Mouse (Mus musculus) E14TG2a.4 (cell line): ENCODE measurements around the gene Birc2.

ENCODE experiments used
- CTCF ChIP-seq: conservative IDR thresholded peaks from 2 replicates; pipeline ENCODE4 v1.5.1; 2014; ENCODE audit warnings: low read length
- NANOG ChIP-seq: IDR thresholded peaks from 2 replicates; pipeline ENCODE4 v1.6.1; 2014; ENCODE audit warnings: borderline replicate concordance, low read length, mixed read lengths
- POU5F1 ChIP-seq: IDR thresholded peaks from 2 replicates; pipeline ENCODE4 v1.6.1; 2014; ENCODE audit warnings: low read length, borderline replicate concordance

DNA sequence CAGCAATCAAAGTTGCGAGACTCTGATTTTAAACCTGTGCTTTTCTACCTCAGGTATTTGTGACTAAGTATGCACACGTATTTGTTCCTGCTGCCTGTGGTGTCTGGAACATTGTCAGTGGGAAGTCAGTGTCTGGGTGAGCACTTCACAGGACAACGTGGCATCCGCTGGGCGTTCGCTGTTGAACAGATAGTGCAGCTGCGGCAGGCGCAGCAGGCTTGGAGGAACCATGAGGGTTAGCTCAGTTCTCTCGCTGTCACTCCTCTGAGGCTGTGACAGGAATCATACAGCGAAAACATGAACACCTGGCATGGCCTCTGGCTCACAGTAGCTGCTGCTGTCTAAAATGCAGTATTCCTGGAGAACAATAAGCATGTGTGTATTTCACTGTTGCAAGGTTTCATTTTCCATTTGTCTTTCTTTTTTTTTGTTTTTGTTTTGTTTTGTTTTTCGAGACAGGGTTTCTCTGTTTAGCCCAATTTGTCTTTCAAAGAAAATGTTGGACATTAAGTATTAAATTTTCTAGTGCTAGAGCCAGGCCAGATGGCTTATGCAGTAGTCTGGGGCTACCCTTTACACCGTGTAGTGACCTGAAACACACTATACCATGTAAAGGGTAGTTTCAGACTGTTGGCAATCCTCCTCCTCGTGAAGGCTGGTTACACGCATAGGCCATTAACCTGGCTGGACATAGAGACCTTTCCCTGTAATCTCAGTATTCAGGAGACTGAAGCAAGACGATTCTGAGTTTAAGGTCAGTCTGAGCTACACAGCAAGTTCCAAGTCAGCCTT, 52.8 kb downstream of the Birc2 start:
- no peak for TF ChIP-seq CTCF
- TF ChIP-seq POU5F1 = no peak
- no peak for TF ChIP-seq NANOG
